Mouse (Mus musculus) stomach, embryonic 16.5 days (tissue): ENCODE measurements at regions not wholly inside any gene's neighbourhood (a gene's known extent, or its start where the extent isn't known, plus 50 kb on each side); places are given as distances from the start of the nearest gene placed in this dataset.

Experiments
- ATAC-seq: fragments of 200-750 bp; cut with Nextera tagmentation; 2 replicates; pipeline ENCODE4 v1.8.0; 2017; ENCODE audit warnings: moderate number of reproducible peaks, moderate TSS enrichment; ENCODE audit not compliant: insufficient read depth, low FRiP score
- H3K27ac ChIP-seq: fragments of 300-500 bp; sonication (generic); 2 replicates; pipeline ENCODE4 v1.5.1; 2014; ENCODE audit warnings: low read length
- H3K27me3 ChIP-seq: fragments of 300-500 bp; sonication (generic); 2 replicates; pipeline ENCODE4 v1.6.1; 2014; ENCODE audit warnings: low read length, control low read depth, mixed read lengths; ENCODE audit not compliant: control insufficient read depth, insufficient read depth
- H3K36me3 ChIP-seq: fragments of 300-500 bp; sonication (generic); 2 replicates; pipeline ENCODE4 v1.6.1; 2014; ENCODE audit warnings: low read length; ENCODE audit not compliant: control insufficient read depth, insufficient read depth
- H3K4me1 ChIP-seq: fragments of 300-500 bp; sonication (generic); 2 replicates; pipeline ENCODE4 v1.6.1; 2014; ENCODE audit warnings: low read length, control low read depth, mixed read lengths; ENCODE audit not compliant: control insufficient read depth, insufficient read depth
- H3K4me2 ChIP-seq: fragments of 300-500 bp; sonication (generic); 2 replicates; pipeline ENCODE4 v1.6.1; 2014; ENCODE audit warnings: low read depth, low read length, mixed read lengths
- H3K4me3 ChIP-seq: fragments of 300-500 bp; sonication (generic); replicated peaks from 2 replicates; pipeline ENCODE4 v1.5.1; 2014; ENCODE audit warnings: mild to moderate bottlenecking, low read length
- H3K9ac ChIP-seq: fragments of 300-500 bp; sonication (generic); 2 replicates; pipeline ENCODE4 v1.6.1; 2014; ENCODE audit warnings: low read length
- H3K9me3 ChIP-seq: fragments of 300-500 bp; sonication (generic); replicated peaks from 2 replicates; pipeline ENCODE4 v1.6.1; 2016; ENCODE audit warnings: low read length, control low read depth; ENCODE audit not compliant: control insufficient read depth
- WGBS: fragments of 180-500 bp; shearing (Covaris S2); extraction: QIAGEN DNeasy Blood & Tissue Kit; methylation state at CpG from one replicate; pipeline ENCODE4 v1.1.7; 2014; 5-methylcytosine and 5-hydroxymethylcytosine counted together

DNA sequence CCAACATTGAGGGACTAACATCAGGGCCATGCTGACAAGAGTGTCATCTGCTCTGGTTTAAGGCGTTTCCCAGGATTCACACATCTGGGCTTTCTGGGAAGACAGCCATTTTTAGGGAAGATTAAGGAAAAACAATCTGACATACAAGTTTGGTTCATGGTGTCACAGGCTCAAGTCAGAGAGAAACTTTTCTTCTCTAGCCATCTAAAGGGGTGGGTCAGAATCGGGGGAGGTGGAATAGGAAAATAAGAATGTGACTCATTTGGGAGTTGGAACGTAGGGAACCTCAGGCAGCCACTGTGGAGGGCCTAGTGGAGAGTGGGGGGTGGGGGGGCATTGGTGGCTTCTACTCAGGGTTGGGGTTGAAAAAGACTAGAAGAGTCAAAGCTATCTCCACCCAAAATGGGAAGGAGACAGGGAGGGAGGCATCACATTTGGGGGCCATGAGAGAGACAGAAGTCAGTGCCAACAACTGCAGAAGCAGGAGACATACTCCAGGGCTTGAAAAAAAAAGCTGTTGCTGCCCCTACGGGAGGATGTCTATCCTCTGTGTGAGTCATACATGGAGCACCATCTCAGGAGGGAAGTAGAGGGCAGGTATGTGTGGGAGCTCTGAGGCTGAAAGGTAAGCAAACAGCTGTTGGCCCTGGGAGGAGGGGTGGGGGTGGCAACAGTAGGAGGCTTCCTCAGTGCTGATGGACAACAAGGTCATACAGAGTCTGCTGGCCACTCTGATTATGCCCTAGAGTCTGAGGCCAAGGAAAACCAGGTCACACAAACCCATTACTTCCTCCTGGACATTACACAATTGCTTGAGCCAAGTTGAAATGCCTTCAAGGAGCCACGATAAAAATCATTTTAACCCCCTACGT, 128.2 kb downstream of the Snx18 start:
- Histone ChIP-seq H3K4me2 (no peak overlapping the region), H3K4me1 (peaks cover 8% of the 10 kb centered on the region), H3K9ac (no peak overlapping the region), H3K27ac (peak overlapping the region; percentile 34; the same call in 1 of the 2 replicates), H3K9me3 (no peaks in the 10 kb centered on the region; the same call in 1 of the 2 replicates), H3K4me3 (no peak overlapping the region), H3K27me3 (no peaks in the 10 kb centered on the region), H3K36me3 (no peaks in the 10 kb centered on the region)
- no peak for ATAC-seq
- whole genome bisulfite sequencing: 52% methylated on average over 6 of the region's 6 CpGs

DNA sequence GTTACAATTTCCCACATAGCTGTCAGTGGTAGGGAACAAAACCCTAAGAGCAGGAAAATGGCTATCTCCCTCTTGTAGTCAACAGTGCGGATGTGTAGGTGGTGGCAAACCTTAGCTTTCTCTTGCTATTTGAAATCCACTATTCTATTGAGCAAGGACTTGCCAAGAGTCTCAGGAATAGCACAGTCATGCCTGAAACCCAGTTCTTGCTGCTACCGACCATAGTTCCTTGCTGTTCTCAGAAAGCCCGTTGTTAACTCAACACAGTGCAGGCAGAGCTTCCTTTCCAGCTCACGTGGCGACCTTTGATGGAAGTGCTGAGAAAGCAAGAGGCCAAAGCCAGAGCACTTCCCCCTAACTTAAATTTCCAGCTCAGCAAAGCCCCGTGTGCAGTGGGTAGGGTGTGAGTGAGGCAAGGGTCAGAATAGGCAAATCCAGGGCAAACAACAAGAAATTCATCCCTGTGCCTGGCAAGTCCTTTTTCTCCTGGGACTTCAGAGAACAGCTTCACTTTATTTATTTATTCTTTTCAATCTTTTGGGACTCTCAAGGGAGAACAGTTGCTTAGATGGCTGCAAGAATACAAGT, 131.9 kb downstream of the Snx18 start:
- Histone ChIP-seq H3K9me3 (no peaks in the 10 kb centered on the region; the same call in 1 of the 2 replicates), H3K9ac (no peak overlapping the region), H3K4me1 (peaks cover 6% of the 10 kb centered on the region), H3K36me3 (no peaks in the 10 kb centered on the region), H3K4me3 (no peak overlapping the region), H3K27ac (no peak overlapping the region), H3K4me2 (no peak overlapping the region), H3K27me3 (no peaks in the 10 kb centered on the region)
- WGBS: 72% methylated on average over 6 of the region's 6 CpGs
- no peak for ATAC-seq

DNA sequence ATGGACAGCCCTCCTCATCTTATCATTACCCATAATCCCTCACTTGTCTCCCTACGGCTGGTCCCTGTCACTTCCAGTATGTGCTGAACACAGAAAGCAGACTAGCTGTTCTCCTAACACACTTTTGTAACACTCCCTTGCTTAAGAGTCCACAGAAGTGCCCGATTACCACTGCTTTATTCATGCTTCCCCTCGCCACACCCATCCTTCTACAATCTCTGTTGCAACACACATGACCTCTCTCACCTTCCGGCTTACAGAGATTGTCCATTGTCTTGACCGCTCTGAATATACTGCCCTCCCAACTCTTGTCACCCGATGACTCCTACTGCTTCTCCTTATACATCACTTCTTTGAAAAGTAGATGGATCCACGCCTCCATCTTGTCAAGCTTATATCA, 132.9 kb downstream of the Snx18 start:
- no peak for ATAC-seq
- WGBS: 79% methylated on average over 7 of the region's 7 CpGs
- H3K9me3 ChIP-seq: no peaks in the 10 kb centered on the region; the same call in 1 of the 2 replicates

DNA sequence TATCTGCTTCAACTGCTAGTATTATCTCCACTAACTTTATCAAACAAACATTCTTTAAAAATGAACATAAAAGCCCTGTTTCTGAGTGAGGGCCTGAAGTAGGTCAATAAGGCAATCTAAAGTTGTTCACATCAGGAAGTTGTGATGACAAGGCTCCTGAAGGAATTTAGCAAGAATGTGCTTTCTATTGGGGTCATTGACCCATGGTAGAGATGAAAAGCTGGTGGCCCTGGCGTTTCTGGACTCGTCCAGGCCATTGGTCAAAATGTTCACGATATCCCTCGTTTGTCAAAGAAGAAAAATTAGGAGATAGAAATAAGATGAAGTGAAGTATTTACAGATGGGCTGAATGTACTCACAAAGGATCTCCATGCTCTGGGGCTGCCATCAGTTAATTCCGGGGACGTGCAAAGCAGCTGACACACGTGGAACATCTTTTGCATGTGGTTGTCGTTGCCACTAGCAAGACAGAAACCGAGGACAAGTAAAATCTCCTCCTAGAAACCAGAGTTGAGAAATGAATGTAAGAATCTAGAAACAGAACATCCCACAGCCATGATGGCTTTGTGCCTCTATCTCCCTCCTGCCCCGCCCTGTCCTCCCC, 134.1 kb downstream of the Snx18 start:
- no peak for ATAC-seq
- Histone ChIP-seq H3K27ac (no peak overlapping the region), H3K36me3 (no peaks in the 10 kb centered on the region), H3K4me1 (no peaks in the 10 kb centered on the region), H3K4me2 (no peak overlapping the region), H3K9ac (no peak overlapping the region), H3K9me3 (no peaks in the 10 kb centered on the region; the same call in 1 of the 2 replicates), H3K4me3 (no peak overlapping the region), H3K27me3 (no peaks in the 10 kb centered on the region)
- WGBS: 51% methylated on average over 10 of the region's 10 CpGs

More for the DNA sequence above, 132.9 kb downstream of the Snx18 start:
- no peak overlapping the region for H3K4me2 ChIP-seq
- no peaks in the 10 kb centered on the region for H3K27me3 ChIP-seq
- peaks cover 5% of the 10 kb centered on the region for H3K4me1 ChIP-seq
- no peak overlapping the region for H3K4me3 ChIP-seq
- H3K9ac ChIP-seq: no peak overlapping the region
- no peak overlapping the region for H3K27ac ChIP-seq
- H3K36me3 ChIP-seq: no peaks in the 10 kb centered on the region

DNA sequence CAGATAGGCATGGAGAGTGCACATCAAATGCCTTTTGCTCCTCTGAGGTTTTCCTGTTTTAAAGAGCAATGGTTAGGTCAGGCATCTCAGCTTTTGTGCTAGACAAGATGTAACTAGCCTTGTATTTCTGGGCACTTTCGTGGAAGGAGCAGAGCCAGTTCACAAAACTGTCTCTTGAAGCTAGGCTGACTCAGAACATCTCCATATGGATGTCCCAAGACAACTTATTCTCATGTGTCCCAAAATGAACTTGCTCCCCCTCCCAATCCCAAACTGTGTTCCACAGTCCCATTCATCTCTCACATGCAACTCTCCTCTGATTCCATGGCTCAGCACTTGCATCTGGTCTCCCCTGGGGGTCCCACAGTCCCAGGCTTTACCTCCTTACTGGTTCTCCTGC, 135.5 kb downstream of the Snx18 start:
- no peak for ATAC-seq

DNA sequence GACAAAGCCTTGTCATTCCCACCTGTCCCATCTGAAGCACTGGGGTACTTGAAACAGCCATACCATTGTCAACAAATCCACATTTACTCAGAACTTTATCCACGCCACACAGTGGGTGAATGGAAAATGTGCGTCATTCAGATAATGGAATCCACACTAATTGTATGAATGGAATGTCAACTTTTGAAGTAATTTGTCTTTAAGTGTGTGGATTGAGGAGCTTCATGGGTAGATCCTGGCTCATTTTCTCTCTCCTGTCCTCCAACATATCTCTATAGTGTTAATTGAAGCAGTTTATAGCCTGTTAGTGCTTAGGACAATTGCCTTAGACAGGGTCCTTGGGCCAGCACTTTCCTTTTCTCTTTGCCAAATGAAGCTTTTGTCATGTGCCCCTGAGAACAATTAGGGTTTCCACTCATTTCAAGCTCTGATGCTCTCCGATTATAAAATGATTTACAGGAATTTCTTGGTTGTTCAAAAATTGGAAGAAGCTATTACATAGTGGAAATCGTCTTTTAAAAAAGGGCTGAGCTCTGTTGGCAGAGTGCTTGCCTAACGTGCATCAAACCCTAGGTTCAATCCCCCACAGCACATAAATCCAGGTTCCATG, 140.4 kb downstream of the Snx18 start:
- Histone ChIP-seq H3K27me3 (no peaks in the 10 kb centered on the region), H3K4me2 (no peak overlapping the region), H3K4me1 (no peaks in the 10 kb centered on the region), H3K9ac (no peak overlapping the region), H3K4me3 (no peak overlapping the region), H3K9me3 (no peaks in the 10 kb centered on the region), H3K36me3 (no peaks in the 10 kb centered on the region), H3K27ac (no peak overlapping the region)
- WGBS: 68% methylated on average over 5 of the region's 5 CpGs
- no peak for ATAC-seq

More for the DNA sequence above, 135.5 kb downstream of the Snx18 start:
- Histone ChIP-seq H3K4me2 (no peak overlapping the region), H3K27me3 (no peaks in the 10 kb centered on the region), H3K9ac (no peak overlapping the region), H3K4me3 (no peak overlapping the region), H3K36me3 (no peaks in the 10 kb centered on the region), H3K27ac (no peak overlapping the region), H3K9me3 (no peaks in the 10 kb centered on the region), H3K4me1 (no peaks in the 10 kb centered on the region)
- WGBS: 78% methylated on average over 1 of the region's 1 CpGs

DNA sequence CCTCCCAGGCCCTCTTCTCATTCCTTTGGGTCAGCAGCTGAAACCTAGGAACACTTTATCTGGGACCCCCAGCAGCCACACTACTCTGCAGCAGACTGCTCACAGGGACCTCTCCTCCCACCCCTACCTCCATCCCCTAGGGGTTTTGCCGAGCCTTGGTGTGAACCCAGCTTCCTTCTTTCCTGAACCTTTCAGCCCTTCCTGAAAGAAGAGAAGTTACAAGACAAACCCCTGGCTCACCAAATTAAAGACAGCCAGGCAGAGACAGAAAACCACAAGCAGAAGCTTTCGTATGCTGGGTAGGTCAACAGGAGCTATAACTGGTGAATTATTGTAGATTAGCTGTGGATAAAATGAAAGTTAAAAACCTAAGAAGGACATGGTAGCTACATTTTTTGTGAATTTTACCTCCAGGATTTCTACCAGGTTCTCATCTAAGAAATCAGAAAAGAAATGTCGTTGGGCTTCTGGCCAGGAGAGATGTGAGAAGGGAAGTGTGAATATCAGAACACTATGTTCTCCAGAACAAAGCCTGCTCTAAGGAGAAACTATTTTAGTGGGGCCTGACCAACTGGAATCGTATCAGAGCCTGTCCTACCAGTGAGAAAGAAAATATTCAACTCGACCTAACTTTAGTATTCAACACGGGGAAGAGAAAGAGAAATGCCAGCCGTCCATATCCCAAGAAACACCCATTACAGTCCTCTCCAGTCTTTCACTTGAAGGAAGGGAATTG, 147.4 kb downstream of the Snx18 start:
- H3K36me3 ChIP-seq: no peaks in the 10 kb centered on the region
- H3K9ac ChIP-seq: no peak overlapping the region
- H3K4me3 ChIP-seq: no peak overlapping the region
- H3K4me2 ChIP-seq: no peak overlapping the region
- no peaks in the 10 kb centered on the region for H3K4me1 ChIP-seq
- ATAC-seq: no peak
- 76% methylated on average over 7 of the region's 7 CpGs for WGBS
- H3K27me3 ChIP-seq: no peaks in the 10 kb centered on the region
- no peaks in the 10 kb centered on the region for H3K9me3 ChIP-seq
- H3K27ac ChIP-seq: no peak overlapping the region

DNA sequence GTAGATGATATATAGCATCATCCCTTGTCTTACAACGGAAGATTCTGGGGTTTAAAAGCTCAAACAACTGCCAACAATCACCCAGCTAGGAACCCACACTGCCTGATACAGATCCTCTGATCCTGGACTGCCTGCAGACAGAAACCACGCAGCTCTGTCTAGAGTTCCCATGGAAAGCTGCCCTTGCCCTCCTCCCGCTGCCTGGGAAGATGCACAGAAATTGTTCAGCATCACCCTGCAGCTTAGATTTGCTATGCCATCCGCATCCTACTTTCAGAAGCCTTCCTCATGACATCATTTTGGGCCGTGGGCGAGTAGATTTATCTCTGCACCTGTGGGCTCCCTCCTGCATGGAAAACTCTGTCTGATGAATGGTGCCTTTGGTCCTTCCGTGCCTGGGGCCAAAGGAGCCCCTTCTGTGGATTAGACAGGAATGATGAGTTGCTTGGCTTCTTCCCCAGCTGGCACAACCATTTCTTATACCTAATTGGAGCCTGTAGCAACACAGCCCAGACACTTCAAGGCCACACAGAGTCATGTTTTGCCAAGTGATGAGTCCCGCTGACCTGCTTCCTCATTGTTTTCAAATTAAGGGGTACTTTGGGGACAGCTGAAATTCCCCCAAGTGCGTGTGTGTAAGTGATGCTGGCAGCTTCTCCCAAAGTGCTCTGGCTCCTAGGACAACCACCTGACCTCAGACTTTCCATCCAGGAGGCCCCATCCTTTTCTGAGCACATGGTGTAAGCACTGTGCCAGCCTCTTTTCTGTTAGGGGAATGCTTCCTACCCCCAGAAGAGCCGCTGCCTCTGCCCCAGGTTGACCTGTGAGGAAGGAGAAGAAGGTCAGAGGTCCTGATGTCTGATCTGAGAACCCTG, 153.9 kb downstream of the Snx18 start:
- Histone ChIP-seq H3K4me1 (no peaks in the 10 kb centered on the region), H3K36me3 (no peaks in the 10 kb centered on the region), H3K27ac (no peak overlapping the region), H3K9me3 (no peaks in the 10 kb centered on the region), H3K9ac (no peak overlapping the region), H3K4me2 (no peak overlapping the region), H3K27me3 (no peaks in the 10 kb centered on the region; the same call in 1 of the 2 replicates), H3K4me3 (no peak overlapping the region)
- ATAC-seq: no peak
- WGBS: 64% methylated on average over 10 of the region's 10 CpGs
